Mouse (Mus musculus) large intestine, adult 2 months (tissue): Measurements from ENCODE around the gene Leng1. TPM values are rescaled to one million over a fixed set of nuclear protein-coding genes. Genes with fewer than 3 reads are reported as not detected.
A peak's percentile ranks its signal among the peaks of the same experiment; 100 is the strongest.

Source experiments
- DNase-seq: peaks from one replicate; pipeline ENCODE4 v3.0.0-alpha.2; 2012; ENCODE audit warnings: low read depth, low spot score
- WGBS: fragments of 180-500 bp; shearing (Covaris S2); methylation state at CpG from one replicate; pipeline ENCODE4 v1.1.7; 2018; 5-methylcytosine and 5-hydroxymethylcytosine counted together
- polyA plus RNA-seq: library from polyadenylated mRNA; depleted of rRNA; stranded (reverse); fragments of >200 nt; gene quantifications from 2 replicates; pipeline ENCODE4 v1.2.3, GENCODE M21; 2012; rRNA removed

The Leng1 gene
- polyA plus RNA-seq, 1 experiment, result 6.5 TPM

GRCm38 (mm10) chr7:3644672-3645487, 20.8 kb downstream of the Leng1 start, which contains the start of gene Cnot3:
Gene Cnot3 (plus strand): TSS chr7:3645268.
- DNase-seq, result peak; percentile 98
- WGBS, result under 1% methylated on average over 56 of the region's 58 CpGs

- no peak for DNase-seq
- 1% methylated on average over 11 of the region's 11 CpGs for WGBS
These were observed 21.3 kb downstream of the Leng1 start for GRCm38 (mm10) chr7:3644348-3644671.

- WGBS, result 14% methylated on average over 9 of the region's 9 CpGs
- DNase-seq, result no peak
These were observed 21.8 kb downstream of the Leng1 start for GRCm38 (mm10) chr7:3643843-3644242.

DNA sequence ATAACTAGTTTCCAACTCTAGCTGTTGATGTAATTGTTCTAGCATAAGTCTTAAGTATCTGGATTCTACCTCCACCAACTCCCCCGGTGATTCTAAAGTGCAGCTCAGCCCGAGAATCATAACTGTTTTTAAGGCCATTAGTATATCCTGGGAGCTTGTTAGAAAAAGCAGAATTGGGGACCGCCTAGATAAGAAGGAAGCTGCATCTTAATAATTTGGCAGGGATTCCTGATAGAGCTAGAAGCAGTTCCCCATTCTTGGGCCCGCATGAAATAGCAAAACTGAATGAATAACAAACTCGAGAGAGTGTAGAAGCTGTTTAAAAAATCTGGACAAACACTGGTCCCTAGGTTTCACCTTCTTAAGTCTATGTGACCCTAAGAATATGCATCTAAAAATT, 22.2 kb downstream of the Leng1 start:
- WGBS, result 55% methylated on average over 5 of the region's 5 CpGs
- DNase-seq, result no peak

- no peak for DNase-seq
- WGBS, result 40% methylated on average over 3 of the region's 3 CpGs
These were observed 35.2 kb downstream of the Leng1 start for GRCm38 (mm10) chr7:3630478-3630815.

- WGBS, result under 1% methylated on average over 47 of the region's 47 CpGs
- DNase-seq, result peak; percentile 94
These were observed 35.8 kb downstream of the Leng1 start, which contains the start of the genes Tfpt and Prpf31 for GRCm38 (mm10) chr7:3629543-3630477. Gene Tfpt (minus strand): TSS chr7:3629929. Gene Prpf31 (plus strand): TSS chr7:3629985.

GRCm38 (mm10) chr7:3629030-3629429, 36.6 kb downstream of the Leng1 start:
- WGBS, result 29% methylated on average over 4 of the region's 4 CpGs
- DNase-seq, result no peak

GRCm38 (mm10) chr7:3617242-3617995, 48.2 kb downstream of the Leng1 start, which contains the start of gene Ndufa3:
Gene Ndufa3 (plus strand): TSS chr7:3617373.
- peak; percentile 85 for DNase-seq
- WGBS, result 1% methylated on average over 32 of the region's 32 CpGs

GRCm38 (mm10) chr7:3616389-3617241, 49.0 kb downstream of the Leng1 start:
- no peak for DNase-seq
- WGBS, result 37% methylated on average over 6 of the region's 6 CpGs

DNA sequence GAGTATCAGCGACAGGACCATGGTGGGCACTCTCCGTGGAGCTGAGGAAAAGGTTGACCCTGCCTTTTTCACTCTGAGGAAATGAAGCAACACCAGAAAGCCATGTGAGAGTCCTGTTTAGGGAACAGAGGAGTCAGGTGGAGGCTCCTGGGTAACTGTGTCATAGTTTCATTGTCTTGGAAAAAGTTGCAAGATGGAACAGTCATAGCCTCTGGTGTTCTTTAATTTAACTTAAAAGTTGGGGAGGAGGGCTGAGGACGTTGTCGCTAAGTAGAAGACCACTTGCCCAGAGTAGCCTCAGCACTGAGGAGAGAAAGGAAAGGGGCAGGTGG, 49.6 kb downstream of the Leng1 start, which contains the start of gene Oscar:
Gene Oscar (minus strand): TSS at position 101 of the 332 bp plus-strand sequence.
- WGBS, result 84% methylated on average over 4 of the region's 4 CpGs

GRCm38 (mm10) chr7:3614021-3614420, 51.6 kb downstream of the Leng1 start:
- 80% methylated on average over 3 of the region's 3 CpGs for WGBS
- DNase-seq, result no peak

More for the DNA sequence above, 49.6 kb downstream of the Leng1 start, which contains the start of gene Oscar:
- no peak for DNase-seq

GRCm38 (mm10) chr7:3611006-3611405, 54.6 kb downstream of the Leng1 start:
- WGBS, result 55% methylated on average over 13 of the region's 13 CpGs
- DNase-seq, result no peak

DNA sequence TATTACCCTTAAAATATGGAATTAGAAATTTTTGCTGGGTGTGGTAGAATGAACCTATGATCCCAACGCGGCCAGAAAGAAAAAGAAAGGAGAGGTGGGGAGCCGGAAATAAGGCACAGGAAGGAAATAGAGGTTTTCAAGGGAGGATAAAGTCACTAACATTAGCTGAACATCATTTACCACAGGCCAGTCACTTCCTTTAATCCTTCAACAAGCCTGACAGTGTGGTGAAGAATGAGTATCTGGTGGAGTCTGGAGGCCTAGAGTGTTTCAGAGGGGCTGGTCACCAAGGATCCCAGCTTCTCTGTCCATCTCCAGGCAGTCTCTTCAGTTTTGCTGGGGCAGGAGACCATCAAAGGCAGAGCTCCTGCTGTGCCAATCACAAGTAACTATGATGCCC, 55.2 kb downstream of the Leng1 start:
- no peak for DNase-seq
- 81% methylated on average over 3 of the region's 3 CpGs for WGBS

Other genes starting within 250 kb of the Leng1 start
- 0.12 TPM in 1 of 2 replicates, not detected in the other for gene Cacng6, start 241.6 kb downstream of the Leng1 start, polyA plus RNA-seq
- 0.14 and 0.22 TPM in 2 replicates for gene Tarm1, start 163.2 kb downstream of the Leng1 start, polyA plus RNA-seq
- 0.05 and 0.24 TPM in 2 replicates for gene Oscar, start 49.7 kb downstream of the Leng1 start, polyA plus RNA-seq
- gene Ndufa3, start 48.5 kb downstream of the Leng1 start, polyA plus RNA-seq, result 386 and 407 TPM in 2 replicates
- 7.8 and 9.0 TPM in 2 replicates for gene Tfpt, start 35.9 kb downstream of the Leng1 start, polyA plus RNA-seq
- gene Prpf31, start 35.9 kb downstream of the Leng1 start, polyA plus RNA-seq, result 27.6 and 28.5 TPM in 2 replicates
- gene Cnot3, start 20.6 kb downstream of the Leng1 start, polyA plus RNA-seq, result 63.0 and 68.0 TPM in 2 replicates
- 223 and 306 TPM in 2 replicates for gene Tmc4, start 11.7 kb upstream of the Leng1 start, polyA plus RNA-seq
- gene Tsen34, start 27.0 kb upstream of the Leng1 start, polyA plus RNA-seq, result 71.6 and 77.5 TPM in 2 replicates
- 41.4 and 49.5 TPM in 2 replicates for gene Mboat7, start 27.7 kb upstream of the Leng1 start, polyA plus RNA-seq
- gene Rps9, start 38.2 kb upstream of the Leng1 start, polyA plus RNA-seq, result 1,977 and 2,102 TPM in 2 replicates
- gene Pirb, start 54.6 kb upstream of the Leng1 start, polyA plus RNA-seq, result 6.8 and 12.0 TPM in 2 replicates
- gene Gm15448, start 159.8 kb upstream of the Leng1 start, polyA plus RNA-seq, result 0.14 and 0.26 TPM in 2 replicates
- gene Pira2, start 179.2 kb upstream of the Leng1 start, polyA plus RNA-seq, result 0.48 and 0.51 TPM in 2 replicates
- 0.20 and 0.44 TPM in 2 replicates for gene Gm14548, start 232.3 kb upstream of the Leng1 start, polyA plus RNA-seq
- gene Lilra6, start 249.7 kb upstream of the Leng1 start, polyA plus RNA-seq, result 0.32 and 0.49 TPM in 2 replicates